Mouse (Mus musculus) heart, embryonic 13.5 days (tissue): ENCODE results near the gene Olfr853. TPM values are rescaled to one million over a fixed set of nuclear protein-coding genes. Genes with fewer than 3 reads are reported as not detected.

Experiments
- ATAC-seq: fragments of 200-750 bp; cut with Nextera tagmentation; 2 replicates; pipeline ENCODE4 v1.8.0; 2017; ENCODE audit warnings: moderate TSS enrichment; ENCODE audit not compliant: insufficient number of reproducible peaks, low FRiP score, low TSS enrichment; ENCODE audit errors: extremely low read depth
- H3K27ac ChIP-seq: fragments of 300-500 bp; sonication (generic); replicated peaks from 2 replicates; pipeline ENCODE4 v1.5.1; 2015; ENCODE audit warnings: moderate library complexity, mild to moderate bottlenecking, inconsistent platforms
- H3K27me3 ChIP-seq: fragments of 300-500 bp; sonication (generic); replicated peaks from 2 replicates; pipeline ENCODE4 v1.6.1; 2015; ENCODE audit warnings: mild to moderate bottlenecking, inconsistent platforms
- H3K36me3 ChIP-seq: fragments of 300-500 bp; sonication (generic); 2 replicates; pipeline ENCODE4 v1.6.1; 2015; ENCODE audit warnings: mild to moderate bottlenecking, inconsistent platforms
- H3K4me1 ChIP-seq: fragments of 300-500 bp; sonication (generic); 2 replicates; pipeline ENCODE4 v1.6.1; 2015; ENCODE audit warnings: inconsistent platforms
- H3K4me2 ChIP-seq: fragments of 300-500 bp; sonication (generic); 2 replicates; pipeline ENCODE4 v1.6.1; 2015; ENCODE audit warnings: inconsistent platforms, mild to moderate bottlenecking, moderate library complexity
- H3K4me3 ChIP-seq: fragments of 300-500 bp; sonication (generic); 2 replicates; pipeline ENCODE4 v1.5.1; 2015; ENCODE audit warnings: moderate library complexity, mild to moderate bottlenecking, inconsistent platforms
- H3K9ac ChIP-seq: fragments of 300-500 bp; sonication (generic); 2 replicates; pipeline ENCODE4 v1.6.1; 2015; ENCODE audit warnings: inconsistent platforms, mild to moderate bottlenecking, moderate library complexity
- H3K9me3 ChIP-seq: fragments of 300-500 bp; sonication (generic); 2 replicates; pipeline ENCODE4 v1.6.1; 2016; ENCODE audit warnings: inconsistent platforms
- WGBS: fragments of 180-500 bp; shearing (Covaris S2); methylation state at CpG from one replicate; pipeline ENCODE4 v1.1.7; 2015; ENCODE audit warnings: mixed read lengths; 5-methylcytosine and 5-hydroxymethylcytosine counted together
- polyA plus RNA-seq: library from polyadenylated mRNA; unstranded; fragments of >200 nt; fragmentation: Nextera tagmentation; extraction: Ambion mirVana; gene quantifications from 2 replicates; pipeline ENCODE4 v1.2.1, GENCODE M21; 2015

The Olfr853 gene
- not detected in 2 replicates for polyA plus RNA-seq

GRCm38 (mm10) chr9:19540976-19541375, at the start of gene Olfr853:
Gene Olfr853 (minus strand): TSS chr9:19541076.
- Histone ChIP-seq H3K4me2 (no peak within 1 kb of the TSS), H3K4me3 (no peak within 1 kb of the TSS), H3K27me3 (no peaks in the 10 kb centered on the region), H3K9me3 (peaks cover 6% of the 10 kb centered on the region), H3K4me1 (no peaks in the 10 kb centered on the region), H3K27ac (no peak within 1 kb of the TSS), H3K9ac (no peak within 1 kb of the TSS), H3K36me3 (no peaks in the 10 kb centered on the region)
- 70% methylated on average over 1 of the region's 1 CpGs for WGBS
- ATAC-seq, result no peak

GRCm38 (mm10) chr9:19582317-19582716, 41.4 kb upstream of the Olfr853 start, which contains the start of gene Olfr855:
Gene Olfr855 (plus strand): TSS chr9:19582617.
- Histone ChIP-seq H3K4me3 (no peak within 1 kb of the TSS), H3K27me3 (no peaks in the 10 kb centered on the region), H3K4me1 (no peaks in the 10 kb centered on the region), H3K27ac (no peak within 1 kb of the TSS), H3K9me3 (peaks cover 7% of the 10 kb centered on the region; the same call in 1 of the 2 replicates), H3K4me2 (no peak within 1 kb of the TSS), H3K9ac (no peak within 1 kb of the TSS), H3K36me3 (no peaks in the 10 kb centered on the region)
- no peak for ATAC-seq

- no peaks in the 10 kb centered on the region for H3K36me3 ChIP-seq
- H3K4me2 ChIP-seq, result no peak within 1 kb of the TSS
- H3K9ac ChIP-seq, result no peak within 1 kb of the TSS
- ATAC-seq, result no peak
- no peaks in the 10 kb centered on the region for H3K4me1 ChIP-seq
- H3K9me3 ChIP-seq, result 0 out of 2 replicates have a peak, but pooled peaks cover 6% of the 10 kb centered on the region
- no peak within 1 kb of the TSS for H3K27ac ChIP-seq
- H3K4me3 ChIP-seq, result no peak within 1 kb of the TSS
- H3K27me3 ChIP-seq, result no peaks in the 10 kb centered on the region
- WGBS, result 46% methylated on average over 1 of the region's 1 CpGs
Measured at GRCm38 (mm10) chr9:19567282-19567681, 26.4 kb upstream of the Olfr853 start, which contains the start of gene Olfr854. Gene Olfr854 (minus strand): TSS chr9:19567382.

GRCm38 (mm10) chr9:19492995-19493394, 47.9 kb downstream of the Olfr853 start, which contains the start of gene Olfr851:
Gene Olfr851 (plus strand): TSS chr9:19493295.
- H3K4me2 ChIP-seq, result no peak within 1 kb of the TSS
- H3K9me3 ChIP-seq, result peaks cover 13% of the 10 kb centered on the region
- H3K9ac ChIP-seq, result no peak within 1 kb of the TSS
- H3K27me3 ChIP-seq, result no peaks in the 10 kb centered on the region
- H3K27ac ChIP-seq, result no peak within 1 kb of the TSS
- no peaks in the 10 kb centered on the region for H3K36me3 ChIP-seq
- no peaks in the 10 kb centered on the region for H3K4me1 ChIP-seq
- no peak for ATAC-seq
- H3K4me3 ChIP-seq, result no peak within 1 kb of the TSS

Other genes with a start within 250 kb of the Olfr853 start
- not detected in 2 replicates for gene Olfr844, start 224.7 kb downstream of the Olfr853 start, polyA plus RNA-seq
- gene Olfr845, start 204.6 kb downstream of the Olfr853 start, polyA plus RNA-seq, result not detected in 2 replicates
- not detected in 2 replicates for gene Olfr846, start 177.1 kb downstream of the Olfr853 start, polyA plus RNA-seq
- gene Olfr847, start 162.4 kb downstream of the Olfr853 start, polyA plus RNA-seq, result not detected in 2 replicates
- not detected in 2 replicates for gene Olfr849, start 100.8 kb downstream of the Olfr853 start, polyA plus RNA-seq
- not detected in 2 replicates for gene Olfr850, start 62.8 kb downstream of the Olfr853 start, polyA plus RNA-seq
- gene Olfr851, start 47.8 kb downstream of the Olfr853 start, polyA plus RNA-seq, result not detected in 2 replicates
- not detected in 2 replicates for gene Olfr854, start 26.3 kb upstream of the Olfr853 start, polyA plus RNA-seq
- gene Olfr855, start 41.5 kb upstream of the Olfr853 start, polyA plus RNA-seq, result not detected in 2 replicates
- 17.9 and 18.8 TPM in 2 replicates for gene Zfp317, start 81.0 kb upstream of the Olfr853 start, polyA plus RNA-seq
- not detected in 2 replicates for gene Olfr857, start 168.4 kb upstream of the Olfr853 start, polyA plus RNA-seq
- gene Olfr58, start 239.2 kb upstream of the Olfr853 start, polyA plus RNA-seq, result not detected in 2 replicates